Mouse (Mus musculus): ENCODE measurements at regions not wholly inside any gene's neighbourhood (a gene's known extent, or its start where the extent isn't known, plus 50 kb on each side); places are given as distances from the start of the nearest gene placed in this dataset.

DNA sequence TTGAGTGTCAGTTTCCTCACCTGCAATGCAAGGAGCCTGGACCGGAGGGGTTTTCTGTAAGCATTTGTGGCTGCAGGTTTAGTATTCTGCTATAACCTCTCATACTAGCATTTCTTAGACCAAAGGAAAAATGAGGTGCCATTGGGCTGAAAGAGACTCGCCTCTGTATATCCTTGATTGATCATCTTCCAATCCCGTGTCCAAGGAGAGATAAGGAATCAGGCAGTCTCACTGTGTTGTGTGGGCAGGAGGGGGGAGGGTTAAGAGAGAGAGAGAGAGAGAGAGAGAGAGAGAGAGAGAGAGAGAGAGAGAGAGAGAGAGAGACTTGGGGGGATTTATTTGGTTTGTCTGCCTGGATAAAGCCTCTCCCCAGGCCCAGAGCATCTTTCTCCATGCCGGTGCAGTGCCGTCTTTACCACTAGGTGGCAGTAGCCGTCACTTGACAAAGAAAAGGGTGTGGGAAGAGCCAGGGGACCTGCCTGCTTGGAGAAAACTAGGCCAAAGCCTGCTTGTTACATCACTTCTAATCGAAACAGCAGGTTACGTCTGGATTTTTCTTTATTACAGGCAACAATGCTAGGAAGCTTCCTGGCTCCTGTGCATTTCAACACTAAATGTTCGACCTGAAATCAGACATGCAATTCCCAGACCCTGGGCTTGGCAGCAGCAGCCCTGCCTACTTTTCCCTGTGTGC lies 56.1 kb upstream of the Ces5a start:
- peak; percentile 38 to 78 for DNase-seq (ENCODE audit: low spot score in 2 of 2)

DNA sequence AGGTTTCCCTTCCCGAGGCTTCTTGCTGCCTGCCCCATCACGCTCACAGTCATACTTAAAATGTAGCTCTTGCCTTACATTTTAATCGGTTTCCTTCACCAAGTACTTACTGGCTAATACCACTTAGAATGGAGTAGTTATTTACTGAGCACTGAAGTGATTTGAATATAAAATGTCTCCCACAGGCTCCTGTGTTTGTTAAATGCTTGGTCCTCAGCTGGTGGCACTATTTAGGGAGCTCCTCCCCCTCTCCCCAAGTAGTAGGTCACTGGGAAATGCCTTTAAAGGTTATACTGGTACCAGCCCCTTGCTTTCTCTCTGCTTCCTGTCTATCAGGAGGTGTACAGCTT lies 56.6 kb upstream of the Ces5a start:
- DNase-seq (ENCODE audit: low spot score in 2 of 2), result no peak

- no peak for DNase-seq (ENCODE audit: low spot score in 2 of 2)
These were observed 63.0 kb upstream of the Ces5a start for GRCm38 (mm10) chr8:93598613-93599121.

- no peak for DNase-seq (ENCODE audit: low spot score in 2 of 2)
These were observed 63.7 kb upstream of the Ces5a start for GRCm38 (mm10) chr8:93599306-93599705.

- no peak for DNase-seq (ENCODE audit: low spot score in 2 of 2)
These were observed 64.1 kb upstream of the Ces5a start for GRCm38 (mm10) chr8:93599776-93600175.

DNA sequence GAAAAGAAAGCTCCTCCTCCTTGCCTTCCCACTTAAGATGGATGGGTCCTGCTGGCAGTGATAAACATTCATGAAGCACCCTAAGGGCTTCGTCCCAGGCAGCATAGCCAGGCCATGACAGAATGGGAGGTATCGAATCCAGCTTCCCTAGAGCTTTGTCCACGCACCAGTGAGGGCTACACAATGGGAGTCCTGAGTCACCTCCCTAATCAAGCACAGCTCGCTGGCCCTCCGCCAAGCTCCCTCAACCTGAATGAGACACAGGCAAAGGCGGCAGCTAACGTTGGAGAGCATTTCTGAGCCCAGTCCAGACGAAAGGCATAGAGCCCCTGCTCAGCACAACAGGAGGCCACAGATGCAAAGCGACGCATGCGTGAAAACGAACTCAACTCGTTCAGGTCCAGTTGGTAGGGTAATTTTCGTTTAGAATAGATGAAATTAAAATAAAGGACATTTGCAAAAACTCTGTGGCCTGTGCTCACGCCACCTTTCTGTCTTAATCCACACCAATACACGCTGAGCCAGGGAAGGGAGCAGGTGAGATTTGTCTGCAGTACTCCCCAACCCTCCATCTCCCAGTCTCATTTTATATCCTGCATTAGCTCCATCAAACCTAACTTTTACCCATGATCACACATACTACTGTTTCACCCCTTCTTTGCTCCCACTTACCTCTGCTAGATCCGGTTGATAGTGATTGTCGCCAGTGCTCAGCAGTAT lies 91.3 kb upstream of the Ces5a start:
- DNase-seq (ENCODE audit: low spot score in 2 of 2), result no peak

DNA sequence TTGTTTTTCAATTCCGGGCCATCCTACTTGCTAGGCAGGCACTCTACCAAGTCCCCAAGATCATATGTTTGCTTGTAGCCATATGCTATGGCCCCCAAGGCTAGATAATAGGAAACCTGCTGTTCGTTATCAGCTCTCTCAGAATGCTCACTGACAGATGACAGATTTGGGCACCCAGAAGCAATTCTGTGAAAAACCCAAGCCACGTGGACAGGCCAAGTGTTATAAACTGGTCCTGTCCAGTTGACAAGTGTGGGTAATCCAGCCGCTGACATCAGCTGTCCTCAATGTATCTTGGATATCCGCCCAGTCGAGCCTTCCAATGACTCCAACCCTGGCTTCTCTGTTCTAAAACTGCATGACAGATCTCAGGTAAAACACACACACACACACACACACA lies 92.0 kb upstream of the Ces5a start:
- DNase-seq (ENCODE audit: low spot score in 2 of 2), result no peak

- no peak for DNase-seq (ENCODE audit: low spot score in 2 of 2)
These were observed 97.3 kb upstream of the Ces5a start for GRCm38 (mm10) chr8:93632896-93633295.

DNA sequence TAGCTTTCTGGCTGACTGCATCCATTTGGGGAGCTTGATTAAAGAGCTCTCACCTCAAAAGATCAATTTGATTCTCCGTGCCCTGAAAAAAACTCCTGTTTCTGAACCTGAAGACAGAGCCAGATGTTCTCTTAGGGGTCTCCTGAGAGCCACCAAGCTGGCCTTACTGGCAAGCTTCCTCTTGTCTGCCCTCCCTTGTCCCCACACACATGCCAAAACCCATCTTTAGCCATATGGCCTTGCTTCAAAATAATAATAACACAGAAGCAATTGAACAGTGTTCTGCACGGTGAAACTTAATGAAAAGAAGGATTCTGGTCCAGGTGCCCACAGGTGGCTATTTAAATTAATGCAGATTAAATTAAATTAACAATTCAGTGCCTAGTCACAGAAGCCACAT lies 107.1 kb upstream of the Ces5a start:
- DNase-seq (ENCODE audit: low spot score in 2 of 2), result no peak

- no peak for DNase-seq (ENCODE audit: low spot score in 2 of 2)
These were observed 108.0 kb upstream of the Ces5a start for GRCm38 (mm10) chr8:93643471-93644215.

- no peak for DNase-seq (ENCODE audit: low spot score in 2 of 2)
These were observed 117.8 kb upstream of the Ces5a start for GRCm38 (mm10) chr8:93653421-93653820.

DNA sequence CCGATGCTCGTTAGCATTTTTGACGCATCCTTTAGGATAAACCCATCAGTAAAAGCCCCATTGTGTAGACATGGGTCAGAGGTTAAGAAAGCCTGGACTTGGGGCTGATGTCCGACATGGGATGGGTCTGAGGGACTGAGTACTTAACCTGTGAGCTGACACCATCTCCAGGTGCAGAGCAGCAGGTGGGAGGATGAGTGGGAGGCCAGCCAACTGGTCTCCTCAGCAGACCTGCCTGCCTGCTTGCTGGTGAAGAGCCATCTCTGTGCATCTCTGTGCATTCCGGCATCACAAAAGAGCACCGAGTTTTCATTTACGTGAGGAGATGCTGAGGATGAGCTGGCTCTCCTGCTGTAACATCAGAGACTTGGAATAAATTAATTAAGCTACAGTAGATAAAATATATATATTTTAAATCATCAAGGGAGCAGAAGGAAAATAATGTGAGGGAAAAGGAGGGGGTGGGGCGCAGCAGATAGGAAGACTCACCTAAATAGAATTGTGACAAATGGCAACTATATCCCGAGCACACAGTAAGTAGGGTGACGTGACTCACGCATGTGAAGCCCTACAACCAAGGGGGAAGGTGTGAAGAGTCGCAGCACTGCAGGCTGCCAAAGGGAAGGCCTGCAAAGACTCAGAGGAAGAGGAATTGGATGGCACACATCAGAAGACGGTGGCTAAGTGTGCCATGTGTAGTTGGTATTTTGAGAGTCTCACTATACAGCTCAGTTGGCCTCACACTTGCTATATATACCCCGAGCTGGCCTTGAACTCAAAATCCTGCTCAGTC lies 118.5 kb upstream of the Ces5a start:
- DNase-seq (ENCODE audit: low spot score in 2 of 2), result no peak

DNA sequence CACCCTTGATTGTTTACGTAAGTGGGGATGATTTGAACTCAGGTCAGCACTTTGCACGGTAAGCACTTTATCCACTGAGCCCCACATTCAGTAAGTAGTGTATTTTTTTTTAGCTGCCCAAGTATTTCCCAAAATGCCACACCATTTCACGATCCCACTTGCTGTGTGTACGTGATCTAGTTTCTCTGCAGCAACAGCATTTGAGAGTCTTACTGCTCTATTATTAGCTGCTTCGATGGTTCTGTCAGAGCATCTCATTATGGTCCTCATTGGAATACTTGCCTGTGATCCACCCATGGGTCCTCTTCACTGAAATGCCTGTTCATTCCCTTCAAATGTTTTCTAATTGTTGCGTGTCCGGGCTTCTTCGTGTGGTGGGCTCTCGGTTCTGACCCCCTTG lies 120.1 kb upstream of the Ces5a start:
- no peak for DNase-seq (ENCODE audit: low spot score in 2 of 2)

DNA sequence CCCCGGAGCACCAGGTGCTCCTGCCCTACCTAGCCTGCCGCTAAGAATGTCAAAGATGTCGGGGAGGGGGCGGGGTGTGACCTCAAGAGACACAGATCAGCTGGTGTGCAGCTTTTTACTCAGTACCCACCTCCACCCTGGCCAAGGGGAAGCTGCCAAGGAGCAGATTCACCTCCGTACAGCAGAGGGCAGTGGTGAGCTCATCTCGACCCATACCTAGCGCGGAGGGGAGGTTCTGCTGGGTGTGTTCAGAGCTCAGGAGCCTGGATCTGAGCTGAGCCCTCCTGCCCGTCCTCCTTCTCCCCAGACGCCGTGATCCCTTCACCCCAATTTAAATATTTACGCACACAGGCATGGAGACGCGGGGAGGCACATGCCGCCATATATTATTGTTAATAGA lies 126.1 kb upstream of the Ces5a start:
- DNase-seq (ENCODE audit: low spot score in 2 of 2), result peak; percentile 34 to 72

DNA sequence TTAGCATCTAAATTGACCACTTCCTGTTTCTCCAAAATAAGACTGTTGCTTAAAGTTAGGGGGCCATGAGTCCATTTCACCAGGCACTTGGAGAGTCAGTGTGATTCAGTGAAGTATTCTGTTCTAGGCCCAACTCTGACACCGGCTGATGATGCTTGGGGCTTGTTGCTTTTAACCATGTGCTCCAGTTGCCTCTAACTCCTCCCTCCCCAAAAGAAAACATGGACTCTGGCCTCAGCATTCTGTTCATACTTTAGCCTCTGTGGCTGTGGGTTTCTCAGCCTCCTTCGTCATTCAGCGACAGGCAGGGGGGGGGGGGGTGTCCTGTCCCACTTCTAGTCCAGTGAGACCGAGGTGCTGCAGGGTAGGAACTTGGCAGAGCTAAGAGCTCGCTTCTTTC lies 126.6 kb upstream of the Ces5a start:
- DNase-seq (ENCODE audit: low spot score in 2 of 2), result no peak

DNA sequence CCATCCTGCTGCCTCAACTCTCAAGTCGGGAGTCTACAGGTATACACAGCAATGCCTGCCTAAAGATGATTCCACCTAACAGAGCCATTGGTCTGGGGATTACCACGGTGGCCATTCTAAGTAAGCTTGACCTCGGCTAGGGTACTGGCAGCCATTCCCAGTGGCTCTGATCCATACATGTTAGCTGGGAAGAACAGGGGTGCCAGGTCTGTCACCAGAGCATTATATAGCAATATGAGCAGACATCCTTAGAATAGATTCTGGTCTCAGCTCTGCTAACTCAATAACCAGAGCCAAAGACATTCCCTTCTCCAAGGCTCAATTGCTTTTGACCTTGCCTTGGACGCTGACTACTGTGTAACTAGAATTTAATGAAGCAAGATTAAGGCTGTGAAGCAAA lies 128.2 kb upstream of the Ces5a start:
- DNase-seq (ENCODE audit: low spot score in 2 of 2), result no peak

GRCm38 (mm10) chr8:93668306-93668705 lies 132.7 kb upstream of the Ces5a start:
- no peak for DNase-seq (ENCODE audit: low spot score in 2 of 2)

GRCm38 (mm10) chr8:93674721-93675120 lies 135.0 kb upstream of the Gnao1 start:
- no peak for DNase-seq (ENCODE audit: low spot score in 2 of 2)

GRCm38 (mm10) chr8:93683773-93684391 lies 125.9 kb upstream of the Gnao1 start:
- no peak for DNase-seq (ENCODE audit: low spot score in 2 of 2)

DNA sequence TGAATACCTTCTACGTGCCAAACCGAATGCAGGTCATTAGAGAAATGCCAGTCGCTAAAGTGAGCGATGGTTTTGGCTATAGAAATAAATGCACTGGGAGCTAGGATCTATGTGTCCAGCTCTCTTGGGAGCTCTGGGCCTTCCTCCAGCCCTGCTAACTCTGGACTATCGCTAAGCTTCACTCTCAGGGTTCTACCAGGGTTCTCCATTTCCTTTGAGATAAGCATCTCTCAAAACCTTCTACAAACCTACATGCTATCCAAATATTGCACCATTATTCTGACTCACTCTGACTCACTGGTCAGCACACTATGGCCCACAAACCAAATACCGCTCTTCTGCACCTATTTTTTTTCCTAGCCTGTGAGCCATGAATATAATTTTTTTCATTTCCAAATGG lies 125.4 kb upstream of the Gnao1 start:
- no peak for DNase-seq (ENCODE audit: low spot score in 2 of 2)

- no peak for DNase-seq (ENCODE audit: low spot score in 2 of 2)
These were observed 120.9 kb upstream of the Gnao1 start for GRCm38 (mm10) chr8:93688845-93689244.

Data from spleen, postnatal 4 days (tissue).